Mouse (Mus musculus) bone marrow macrophage, adult 2 months (primary cell): ENCODE measurements around the gene Mark1. TPM values are rescaled to one million over a fixed set of nuclear protein-coding genes. Genes with fewer than 3 reads are reported as not detected.

Experiments used
- H3K27ac ChIP-seq: 2 replicates; pipeline ENCODE4 v1.5.1; 2012; ENCODE audit warnings: low read depth, low read length; ENCODE audit not compliant: insufficient read depth
- H3K4me1 ChIP-seq: 2 replicates; pipeline ENCODE4 v1.6.1; 2012; ENCODE audit warnings: low read length; ENCODE audit not compliant: control insufficient read depth, insufficient read depth
- H3K4me3 ChIP-seq: 2 replicates; pipeline ENCODE4 v1.5.1; 2012; ENCODE audit warnings: mild to moderate bottlenecking, low read length, moderate library complexity; ENCODE audit not compliant: insufficient read depth
- CTCF ChIP-seq: IDR thresholded peaks from 2 replicates; pipeline ENCODE4 v1.5.1; 2012; ENCODE audit warnings: low read depth, mild to moderate bottlenecking, low read length, moderate library complexity
- POLR2A ChIP-seq: IDR thresholded peaks from 2 replicates; pipeline ENCODE4 v1.6.1; 2012; ENCODE audit warnings: mild to moderate bottlenecking, low read depth, low read length, borderline replicate concordance
- polyA plus RNA-seq: library from polyadenylated mRNA; stranded (reverse); fragments of >200 nt; gene quantifications from 2 replicates; pipeline ENCODE4 v1.2.4, GENCODE M21; 2012; ENCODE audit not compliant: missing spikeins, insufficient read depth, insufficient read length

The Mark1 gene
- polyA plus RNA-seq, 1 experiment: 0.21 TPM

- peaks cover 2% of the 10 kb centered on the region; the same call in 1 of the 2 replicates for H3K4me1 ChIP-seq
- no peak overlapping the region for H3K4me3 ChIP-seq
- TF ChIP-seq POLR2A: no peak
- TF ChIP-seq CTCF: no peak
- H3K27ac ChIP-seq: no peak overlapping the region
Measured at GRCm38 (mm10) chr1:184881211-184881610, 118.2 kb downstream of the Mark1 start.

DNA sequence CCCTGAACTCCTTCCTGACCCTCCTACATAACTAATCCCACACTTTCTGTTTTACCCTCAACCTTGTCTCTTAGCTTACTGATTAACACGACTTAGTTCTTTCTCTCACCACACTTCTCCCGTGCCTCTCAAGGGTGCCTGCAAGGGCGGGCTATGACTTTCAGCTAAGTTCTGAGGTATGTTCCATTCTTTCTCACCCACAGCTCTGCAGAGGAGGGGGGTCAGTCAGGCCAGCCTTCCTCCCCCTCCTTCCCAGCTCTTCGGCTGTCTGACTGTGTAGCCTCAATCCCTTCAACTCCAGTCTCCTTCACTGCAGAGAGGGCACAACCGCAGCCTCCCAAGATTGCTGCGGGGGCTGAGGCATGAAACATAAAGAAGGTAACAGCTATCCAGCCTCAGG is 120.5 kb downstream of the Mark1 start:
- Histone ChIP-seq H3K4me1 (peaks cover 2% of the 10 kb centered on the region; the same call in 1 of the 2 replicates), H3K27ac (no peak overlapping the region), H3K4me3 (no peak overlapping the region)
- TF ChIP-seq CTCF (no peak), POLR2A (no peak)

- Histone ChIP-seq H3K4me3 (no peak overlapping the region), H3K27ac (no peak overlapping the region), H3K4me1 (no peaks in the 10 kb centered on the region)
- TF ChIP-seq POLR2A (no peak), CTCF (no peak)
Measured at GRCm38 (mm10) chr1:184877306-184877705, 122.1 kb downstream of the Mark1 start.

GRCm38 (mm10) chr1:184873910-184874309 is 125.5 kb downstream of the Mark1 start:
- Histone ChIP-seq H3K4me1 (peaks cover 2% of the 10 kb centered on the region; the same call in 1 of the 2 replicates), H3K27ac (no peak overlapping the region), H3K4me3 (no peak overlapping the region)
- TF ChIP-seq CTCF (no peak), POLR2A (no peak)

DNA sequence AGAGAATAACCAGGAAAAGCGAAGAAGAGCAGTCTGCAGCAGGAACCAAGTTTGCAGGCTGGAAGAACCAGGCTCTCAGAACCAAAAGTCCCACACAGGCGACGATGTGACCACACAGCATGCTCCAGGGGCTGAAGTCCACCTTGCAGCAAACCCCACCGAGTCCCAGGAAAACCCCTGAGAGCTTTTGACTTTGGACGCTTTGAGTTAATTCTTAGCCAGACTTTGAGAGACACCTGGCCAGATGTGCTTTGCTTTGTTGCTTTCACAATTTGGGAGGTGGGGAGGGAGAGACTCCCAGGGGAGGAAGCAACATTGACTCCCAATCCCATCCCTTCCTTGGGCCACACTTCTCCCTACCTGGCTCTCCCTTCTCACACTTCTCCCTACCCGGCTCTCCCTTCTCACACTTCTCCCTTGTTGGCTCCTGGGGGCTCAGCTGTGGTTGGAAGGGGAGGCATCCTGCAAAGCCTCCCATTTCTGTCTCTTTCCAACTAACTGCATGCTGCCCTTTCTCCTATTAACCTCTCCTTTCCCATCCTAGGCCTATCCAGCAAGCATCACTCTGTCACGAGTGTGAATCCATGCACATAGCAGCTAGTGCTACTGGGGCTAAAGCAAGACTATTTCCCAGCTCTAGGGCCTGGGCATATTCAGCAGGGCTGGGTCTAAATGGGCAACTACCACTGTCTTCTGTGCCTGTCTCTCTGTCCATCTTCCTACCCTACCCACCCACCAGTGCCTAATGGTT is 127.1 kb downstream of the Mark1 start:
- Histone ChIP-seq H3K27ac (no peak overlapping the region), H3K4me1 (peaks cover 2% of the 10 kb centered on the region; the same call in 1 of the 2 replicates)

GRCm38 (mm10) chr1:184871506-184871905 is 127.9 kb downstream of the Mark1 start:
- H3K27ac ChIP-seq: no peak overlapping the region

More for the DNA sequence above, 127.1 kb downstream of the Mark1 start:
- no peak overlapping the region for H3K4me3 ChIP-seq
- TF ChIP-seq POLR2A: no peak
- no peak for TF ChIP-seq CTCF

GRCm38 (mm10) chr1:184870646-184871385 is 128.6 kb downstream of the Mark1 start:
- TF ChIP-seq CTCF (no peak), POLR2A (no peak)
- Histone ChIP-seq H3K4me1 (peaks cover 2% of the 10 kb centered on the region; the same call in 1 of the 2 replicates), H3K4me3 (no peak overlapping the region), H3K27ac (no peak overlapping the region)

More at GRCm38 (mm10) chr1:184871506-184871905, 127.9 kb downstream of the Mark1 start:
- Histone ChIP-seq H3K4me1 (peaks cover 2% of the 10 kb centered on the region; the same call in 1 of the 2 replicates), H3K4me3 (no peak overlapping the region)
- TF ChIP-seq CTCF (no peak), POLR2A (no peak)

GRCm38 (mm10) chr1:184869939-184870565 is 129.3 kb downstream of the Mark1 start:
- no peak overlapping the region for H3K27ac ChIP-seq
- H3K4me3 ChIP-seq: no peak overlapping the region
- peaks cover 2% of the 10 kb centered on the region; the same call in 1 of the 2 replicates for H3K4me1 ChIP-seq
- TF ChIP-seq CTCF (no peak), POLR2A (no peak)

DNA sequence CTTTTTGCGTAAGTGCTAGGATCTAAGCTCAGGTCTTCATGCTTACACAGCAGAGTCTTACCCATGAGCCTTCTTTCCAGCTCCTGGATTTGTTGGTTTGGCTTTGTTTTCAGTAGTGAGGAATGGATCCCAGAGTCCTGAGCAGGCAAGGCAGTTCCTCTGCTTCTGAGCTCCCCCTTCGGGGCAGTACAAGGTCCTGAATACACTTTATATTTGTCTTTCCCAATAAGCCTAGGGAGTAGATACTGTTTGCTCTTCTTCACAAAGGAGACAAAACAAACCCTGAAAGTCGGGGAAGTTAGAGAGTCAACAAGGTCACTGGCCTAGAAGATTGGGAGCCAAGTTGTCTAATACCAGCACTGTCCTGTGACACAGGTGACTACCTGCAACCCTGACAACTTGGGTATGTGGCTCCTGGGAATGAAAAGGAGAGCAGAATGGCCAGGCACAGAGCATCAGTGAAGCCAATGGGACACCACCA is 131.7 kb downstream of the Mark1 start:
- no peak for TF ChIP-seq POLR2A
- TF ChIP-seq CTCF: no peak
- Histone ChIP-seq H3K4me3 (no peak overlapping the region), H3K4me1 (peaks cover 2% of the 10 kb centered on the region; the same call in 1 of the 2 replicates), H3K27ac (no peak overlapping the region)
